Mouse (Mus musculus) cerebellum, postnatal 10 days (tissue): ENCODE results near the gene Gm7544.
"Not testable (repeated sequence)": the region's sequence is repeated elsewhere in the genome, so short reads cannot be mapped to it uniquely, and the experiment has no call there.

Source experiments
- DNase-seq, 2 experiments: peaks; one replicate each; pipeline ENCODE4 v3.0.0; 2021; ENCODE audit warnings: mixed read lengths in 2 of 2

Gene Gm7544

DNA sequence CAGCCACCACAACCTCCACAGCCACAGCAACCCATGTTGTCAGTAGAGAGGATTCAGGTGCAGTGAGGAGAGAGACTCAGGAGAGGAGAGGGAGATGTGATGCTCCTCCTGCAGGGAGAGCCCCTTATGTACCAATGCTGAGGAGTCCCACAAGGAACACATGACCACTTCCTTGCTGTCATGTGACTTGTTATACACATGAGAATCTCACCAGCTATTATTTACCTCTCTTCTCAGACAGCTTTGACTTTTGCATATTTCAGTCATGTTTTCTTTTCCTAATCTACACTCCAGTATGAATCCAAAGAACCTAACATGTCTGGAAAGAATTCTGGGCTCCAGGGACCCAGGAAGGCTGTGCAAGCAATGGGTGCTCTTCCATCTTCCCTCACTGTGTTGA lies at the start of gene Gm7544:
Gene Gm7544, minus strand, starts transcription at position 101 of the 400 bp plus-strand sequence.
- not testable (repeated sequence) for DNase-seq

DNA sequence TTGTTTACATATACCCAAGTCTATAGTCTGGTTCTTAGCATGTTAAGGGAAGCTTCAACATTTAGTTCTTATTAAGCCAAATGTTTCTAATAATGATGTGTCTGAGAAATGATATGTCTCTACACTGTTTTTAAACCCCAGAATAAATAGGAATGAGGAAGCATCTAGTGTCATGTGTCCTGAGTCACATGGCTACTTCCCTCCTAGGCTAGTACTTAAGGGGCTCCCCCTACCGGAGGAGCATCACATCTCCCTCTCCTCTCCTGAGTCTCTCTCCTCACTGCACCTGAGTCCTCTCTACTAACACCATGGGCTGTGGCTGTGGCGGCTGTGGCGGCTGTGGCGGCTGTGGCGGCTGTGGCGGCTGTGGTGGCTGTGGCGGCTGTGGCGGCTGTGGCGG lies 44.5 kb upstream of the Gm7544 start, which contains the start of gene Gm47959:
Gene Gm47959, plus strand, starts transcription at position 243 of the 400 bp plus-strand sequence.
- not testable (repeated sequence) for DNase-seq

DNA sequence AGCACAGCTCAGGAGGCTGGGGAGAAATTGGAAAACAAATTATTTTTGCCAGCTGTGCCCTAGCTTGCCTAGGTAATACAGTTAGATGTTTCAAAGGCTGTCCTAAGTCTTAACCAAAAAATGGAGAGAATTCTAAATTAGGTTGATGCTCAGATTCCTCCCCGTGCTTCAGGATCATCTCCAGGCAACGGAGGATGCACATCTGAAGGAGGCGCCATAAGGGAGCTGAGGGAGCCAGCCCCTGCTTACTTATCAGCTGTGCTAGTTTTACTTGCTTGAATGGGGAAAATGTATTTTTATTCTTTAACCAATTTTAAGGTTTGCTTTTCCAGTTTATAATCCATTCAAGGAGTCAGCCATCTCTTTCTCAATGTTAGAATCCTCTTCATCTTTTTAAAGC lies 38.1 kb upstream of the Gm7544 start:
- DNase-seq = no peak

GRCm38 (mm10) chr1:82992093-82992492 lies 36.3 kb upstream of the Gm7544 start:
- DNase-seq = no peak

- no peak for DNase-seq
Observed at GRCm38 (mm10) chr1:82991596-82991995, 35.8 kb upstream of the Gm7544 start.

DNA sequence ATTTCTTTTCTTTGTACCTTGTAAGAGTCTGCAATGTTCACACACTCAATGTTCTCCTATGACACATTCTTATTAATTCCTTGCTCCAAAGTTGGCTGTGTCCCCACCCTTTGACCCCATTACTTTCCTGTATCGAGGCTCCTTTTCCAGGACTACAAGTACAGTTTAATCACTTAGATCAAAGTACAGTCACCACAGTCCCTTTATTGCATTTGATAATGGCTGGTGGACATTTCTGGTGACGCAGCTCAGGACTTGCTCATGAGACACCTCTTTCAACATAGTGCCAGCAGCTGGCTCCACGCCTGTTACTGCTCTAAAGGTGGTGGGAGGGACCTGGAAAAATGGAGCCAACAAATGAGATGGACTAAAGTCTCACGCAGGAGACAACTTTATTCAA lies 35.2 kb upstream of the Gm7544 start:
- DNase-seq = no peak

DNA sequence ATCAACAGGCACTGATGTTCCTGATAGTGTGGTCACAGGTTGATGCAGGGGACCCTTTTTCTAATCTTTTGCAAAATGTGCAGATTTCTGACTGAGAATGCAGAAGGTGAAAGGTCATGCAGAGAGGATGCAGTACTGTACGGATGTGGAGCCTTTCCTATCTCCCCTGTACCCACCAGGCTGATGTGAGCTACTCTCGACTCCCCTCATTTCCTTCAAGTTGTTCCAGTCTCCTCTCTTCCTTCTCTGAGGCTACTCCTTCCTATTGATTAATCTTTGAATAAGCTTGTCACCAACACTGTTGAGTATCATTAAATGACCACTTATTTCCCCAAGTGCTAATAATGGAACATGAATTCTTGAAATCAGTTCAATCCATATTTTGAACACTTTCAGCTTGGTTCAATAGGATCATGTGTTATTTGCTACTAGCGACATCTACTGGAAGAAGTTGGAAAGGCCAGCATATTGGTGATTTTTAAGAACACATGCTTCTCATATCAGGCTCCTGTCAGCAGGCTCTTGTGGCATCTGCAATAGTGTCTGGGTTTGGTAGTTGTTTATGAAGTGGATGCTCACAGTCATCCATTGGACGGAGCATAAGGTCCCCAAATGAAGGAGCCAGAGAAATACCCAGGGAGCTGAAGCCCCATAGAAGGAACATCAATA lies 31.9 kb upstream of the Gm7544 start:
- peak; percentile 69 to 81 for DNase-seq

- DNase-seq = no peak
Observed at GRCm38 (mm10) chr1:82986738-82987137, 30.9 kb upstream of the Gm7544 start.

- DNase-seq = no peak
Observed at GRCm38 (mm10) chr1:82977840-82978239, 22.0 kb upstream of the Gm7544 start.

DNA sequence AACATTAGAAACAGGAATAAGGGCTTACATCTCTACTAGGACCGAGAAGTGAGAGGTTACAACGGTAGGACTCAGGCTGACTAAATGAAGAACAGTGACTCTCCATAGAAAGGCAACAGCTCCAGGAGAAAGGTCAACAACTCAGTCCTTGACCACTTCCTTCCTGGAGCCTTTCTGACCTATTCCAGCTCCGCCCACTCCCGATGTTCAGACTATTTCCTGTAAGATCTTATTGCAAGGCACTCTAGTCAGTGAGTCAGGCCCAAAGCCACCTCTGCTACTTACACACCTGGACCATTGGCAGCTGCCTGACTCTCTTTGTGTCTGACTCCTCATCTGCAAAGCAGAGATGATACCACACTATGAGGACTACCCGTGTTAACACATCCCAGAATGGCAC lies 19.9 kb upstream of the Gm7544 start:
- DNase-seq = no peak

DNA sequence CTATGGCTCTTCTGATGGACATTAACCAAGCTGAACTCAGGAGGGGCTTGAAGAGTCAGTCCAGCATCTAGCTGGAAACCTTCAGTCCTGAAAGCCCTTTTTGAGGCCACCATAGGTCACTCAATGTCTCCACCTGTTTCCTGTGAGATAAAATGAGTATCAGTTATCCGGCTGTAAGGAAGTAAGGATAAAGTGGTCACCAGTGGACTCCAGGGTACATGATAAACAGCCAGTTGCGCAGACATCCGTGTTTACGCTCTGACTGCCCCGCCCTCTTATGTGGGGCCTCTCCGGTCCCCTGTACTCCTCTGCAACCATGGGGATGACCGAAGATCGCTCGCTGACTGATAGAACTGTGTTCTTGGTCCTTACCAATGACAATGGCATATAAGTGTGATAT lies 18.5 kb upstream of the Gm7544 start:
- no peak for DNase-seq

DNA sequence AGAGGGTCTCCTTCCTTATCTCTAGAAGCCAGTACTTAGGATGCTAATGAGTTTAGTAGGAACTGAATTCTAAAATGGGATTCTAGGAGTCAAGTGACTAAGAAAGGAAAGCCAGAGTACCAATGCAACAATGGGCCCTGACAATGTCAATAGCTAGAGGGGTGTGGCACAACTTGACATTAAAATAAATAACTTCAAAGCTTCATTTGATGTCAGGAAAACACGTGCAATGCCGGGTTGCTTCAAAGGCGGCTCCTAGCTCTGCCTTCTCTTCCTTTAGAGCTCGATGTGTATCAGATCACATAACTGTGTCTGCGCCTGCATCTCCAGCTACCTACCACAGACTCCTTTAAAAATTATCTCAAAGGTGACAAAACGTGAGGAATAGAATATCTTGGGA lies 18.1 kb upstream of the Gm7544 start:
- DNase-seq = no peak

GRCm38 (mm10) chr1:82973244-82973643 lies 17.4 kb upstream of the Gm7544 start:
- DNase-seq = peak in 1 of 2 experiments; percentile 7

- no peak for DNase-seq
Observed at GRCm38 (mm10) chr1:82972046-82972445, 16.2 kb upstream of the Gm7544 start.

DNA sequence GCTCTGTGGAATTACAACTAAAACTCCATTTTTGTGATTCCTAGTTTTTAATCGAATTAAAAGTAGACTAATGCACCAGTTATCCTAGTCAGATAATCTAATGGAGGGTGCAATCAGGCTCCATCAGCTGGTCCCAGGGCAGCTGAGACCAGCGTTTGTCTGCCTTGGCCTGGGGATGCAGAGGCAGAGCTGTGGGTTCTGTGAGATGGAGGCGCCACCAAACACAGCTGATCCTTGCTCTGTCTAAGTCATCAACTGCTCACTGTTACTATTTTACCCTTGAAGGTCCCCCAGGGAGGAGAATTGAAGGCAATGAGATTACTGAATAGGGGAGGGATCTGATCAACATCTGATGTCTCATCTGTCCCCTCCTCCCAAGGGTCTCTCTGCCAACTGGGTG lies 10.6 kb upstream of the Gm7544 start:
- DNase-seq = no peak

DNA sequence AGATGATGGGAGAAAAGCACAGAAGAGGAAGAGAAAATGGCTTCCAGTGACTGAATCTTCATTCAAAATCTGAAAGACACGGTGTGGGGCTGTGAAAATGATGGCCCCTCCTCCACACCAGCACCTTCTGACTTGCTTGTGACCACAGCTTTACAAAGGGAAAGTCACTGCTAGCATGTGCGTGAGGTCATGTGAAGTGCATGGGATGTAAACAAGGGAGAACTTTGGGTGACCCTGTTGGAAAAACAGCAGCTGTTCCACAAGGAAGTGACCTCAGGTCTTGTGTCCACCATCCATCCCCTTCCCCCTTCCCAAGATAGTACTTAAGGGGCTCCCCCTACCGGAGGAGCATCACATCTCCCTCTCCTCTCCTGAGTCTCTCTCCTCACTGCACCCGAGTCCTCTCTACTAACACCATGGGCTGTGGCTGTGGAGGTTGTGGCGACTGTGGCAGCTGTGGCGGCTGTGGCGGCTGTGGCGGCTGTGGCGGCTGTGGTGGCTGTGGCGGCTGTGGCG lies 4.1 kb upstream of the Gm7544 start, which contains the start of gene Gm47955:
Gene Gm47955, plus strand, starts transcription at position 417 of the 516 bp plus-strand sequence.
- no peak for DNase-seq

DNA sequence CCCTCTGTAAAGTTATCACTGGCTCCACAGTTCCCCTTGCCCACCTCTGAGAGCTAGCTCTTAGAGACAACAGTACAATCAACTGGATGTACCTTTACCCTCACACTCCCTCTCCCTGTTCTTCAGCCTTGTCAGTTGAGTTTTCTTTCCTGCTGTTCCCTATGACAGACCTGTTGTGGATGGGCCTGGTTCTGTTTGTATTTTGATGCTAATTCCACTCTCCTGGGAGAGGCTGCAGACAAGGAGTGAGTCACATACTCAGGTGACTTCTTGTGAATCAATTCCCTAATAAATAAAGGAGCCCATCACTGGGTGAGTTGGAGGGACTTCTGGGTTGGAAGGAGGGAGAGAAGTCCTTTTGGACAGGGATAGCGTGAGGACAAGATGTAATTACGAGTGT lies 7.2 kb downstream of the Gm7544 start:
- DNase-seq = no peak

DNA sequence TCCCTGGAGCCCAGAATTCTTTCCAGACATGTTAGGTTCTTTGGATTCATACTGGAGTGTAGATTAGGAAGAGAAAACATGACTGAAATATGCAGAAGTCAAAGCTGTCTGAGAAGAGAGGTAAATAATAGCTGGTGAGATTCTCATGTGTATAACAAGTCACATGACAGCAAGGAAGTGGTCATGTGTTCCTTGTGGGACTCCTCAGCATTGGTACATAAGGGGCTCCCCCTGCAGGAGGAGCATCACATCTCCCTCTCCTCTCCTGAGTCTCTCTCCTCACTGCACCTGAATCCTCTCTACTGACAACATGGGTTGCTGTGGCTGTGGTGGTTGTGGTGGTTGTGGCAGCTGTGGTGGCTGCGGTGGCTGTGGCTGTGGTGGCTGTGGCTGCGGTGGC lies 9.8 kb downstream of the Gm7544 start:
- DNase-seq = not testable (repeated sequence)

DNA sequence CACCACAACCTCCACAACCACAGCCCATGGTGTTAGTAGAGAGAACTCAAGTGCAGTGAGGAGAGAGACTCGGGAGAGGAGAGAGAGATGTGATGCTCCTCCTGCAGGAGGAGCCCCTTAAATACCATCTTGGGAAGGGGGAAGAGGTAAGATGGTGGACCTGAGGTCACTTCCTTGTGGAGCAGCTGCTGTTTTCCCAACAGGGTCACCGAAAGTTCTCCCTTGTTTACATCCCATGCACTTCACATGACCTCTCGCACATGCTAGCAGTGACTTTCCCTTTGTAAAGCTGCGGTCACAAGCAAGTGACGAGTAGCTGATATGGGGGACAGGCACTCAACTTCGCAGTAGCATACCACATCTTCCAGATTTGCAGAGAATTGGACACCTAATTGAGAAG lies 12.5 kb downstream of the Gm7544 start, which contains the start of gene A030003K21Rik:
Gene A030003K21Rik, minus strand, starts transcription at position 94 of the 400 bp plus-strand sequence.
- not testable (repeated sequence) for DNase-seq

DNA sequence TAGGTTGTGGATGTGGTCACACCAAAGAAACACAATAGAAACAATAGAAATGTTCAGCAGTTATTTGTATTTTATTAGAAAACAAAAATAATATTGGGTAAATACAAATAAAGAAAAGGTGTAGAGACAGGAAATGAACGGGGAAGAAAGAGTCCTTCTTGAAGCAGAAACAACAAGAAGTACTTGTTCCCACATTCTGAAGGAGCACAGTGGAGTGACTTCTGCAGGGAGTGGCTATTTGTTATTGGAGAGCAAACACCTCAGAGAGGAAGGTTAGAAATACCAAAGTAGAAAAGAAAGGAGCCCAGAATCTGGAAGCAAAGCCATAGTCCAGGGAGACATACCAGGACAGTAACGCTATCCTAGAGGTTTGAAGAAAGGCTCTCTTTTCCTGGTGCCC lies 13.3 kb downstream of the Gm7544 start:
- not testable (repeated sequence) for DNase-seq

GRCm38 (mm10) chr1:82938666-82939065 lies 17.1 kb downstream of the Gm7544 start:
- DNase-seq = no peak

DNA sequence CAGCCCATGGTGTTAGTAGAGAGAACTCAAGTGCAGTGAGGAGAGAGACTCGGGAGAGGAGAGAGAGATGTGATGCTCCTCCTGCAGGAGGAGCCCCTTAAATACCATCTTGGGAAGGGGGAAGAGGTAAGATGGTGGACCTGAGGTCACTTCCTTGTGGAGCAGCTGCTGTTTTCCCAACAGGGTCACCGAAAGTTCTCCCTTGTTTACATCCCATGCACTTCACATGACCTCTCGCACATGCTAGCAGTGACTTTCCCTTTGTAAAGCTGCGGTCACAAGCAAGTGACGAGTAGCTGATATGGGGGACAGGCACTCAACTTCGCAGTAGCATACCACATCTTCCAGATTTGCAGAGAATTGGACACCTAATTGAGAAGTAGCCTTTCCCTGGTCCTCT lies 24.5 kb downstream of the Gm7544 start, which contains the start of gene Gm6217:
Gene Gm6217, minus strand, starts transcription at position 74 of the 400 bp plus-strand sequence.
- DNase-seq = not testable (repeated sequence)

DNA sequence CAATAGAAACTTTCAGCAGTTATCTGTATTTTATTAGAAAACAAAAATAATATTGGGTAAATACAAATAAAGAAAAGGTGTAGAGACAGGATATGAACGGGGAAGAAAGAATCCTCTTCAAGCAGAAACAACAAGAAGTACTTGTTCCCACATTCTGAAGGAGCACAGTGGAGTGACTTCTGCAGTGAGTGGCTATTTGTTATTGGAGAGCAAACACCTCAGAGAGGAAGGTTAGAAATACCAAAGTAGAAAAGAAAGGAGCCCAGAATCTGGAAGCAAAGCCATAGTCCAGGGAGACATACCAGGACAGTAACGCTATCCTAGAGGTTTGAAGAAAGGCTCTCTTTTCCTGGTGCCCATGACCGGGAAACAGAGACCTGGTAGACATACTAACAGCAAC lies 25.3 kb downstream of the Gm7544 start:
- not testable (repeated sequence) for DNase-seq

- DNase-seq = no peak
Observed at GRCm38 (mm10) chr1:82924650-82925049, 31.2 kb downstream of the Gm7544 start, which contains the start of gene A030014E15Rik. Gene A030014E15Rik, plus strand, starts transcription at chr1:82924917.
